Mouse (Mus musculus) olfactory bulb, adult 2 months (tissue): ENCODE results near the gene Bicra.

Experiments
- CTCF ChIP-seq: fragments of 200-500 bp; IDR thresholded peaks from 2 replicates; pipeline ENCODE4 v1.5.1; 2012; ENCODE audit warnings: low read depth, mild to moderate bottlenecking, low read length, moderate library complexity; ENCODE audit not compliant: insufficient read depth
- POLR2A ChIP-seq: fragments of 200-500 bp; IDR thresholded peaks from 2 replicates; pipeline ENCODE4 v1.6.1; 2012; ENCODE audit warnings: mild to moderate bottlenecking, low read depth, low read length, moderate library complexity; ENCODE audit not compliant: insufficient read depth

DNA sequence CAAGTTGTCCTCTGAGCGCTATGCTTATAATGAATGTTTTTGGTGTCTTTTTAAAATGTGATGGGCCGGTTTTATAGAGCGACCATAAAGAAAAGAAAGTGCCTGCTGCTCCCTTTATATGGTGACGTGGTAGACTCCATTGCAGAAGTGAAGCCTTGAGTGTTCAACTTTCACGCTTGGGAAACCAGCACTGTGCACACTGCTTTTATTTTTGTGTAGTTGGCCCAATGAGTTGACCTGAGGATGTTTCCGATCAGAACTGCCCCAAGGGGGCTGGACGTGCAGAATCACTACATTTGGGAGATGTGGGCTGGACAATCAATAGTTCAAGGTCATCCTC lies 1.8 kb upstream of the Bicra start:
- TF ChIP-seq POLR2A = no peak
- TF ChIP-seq CTCF = no peak
